Mouse (Mus musculus): ENCODE measurements around the gene Scarf1.

DNA sequence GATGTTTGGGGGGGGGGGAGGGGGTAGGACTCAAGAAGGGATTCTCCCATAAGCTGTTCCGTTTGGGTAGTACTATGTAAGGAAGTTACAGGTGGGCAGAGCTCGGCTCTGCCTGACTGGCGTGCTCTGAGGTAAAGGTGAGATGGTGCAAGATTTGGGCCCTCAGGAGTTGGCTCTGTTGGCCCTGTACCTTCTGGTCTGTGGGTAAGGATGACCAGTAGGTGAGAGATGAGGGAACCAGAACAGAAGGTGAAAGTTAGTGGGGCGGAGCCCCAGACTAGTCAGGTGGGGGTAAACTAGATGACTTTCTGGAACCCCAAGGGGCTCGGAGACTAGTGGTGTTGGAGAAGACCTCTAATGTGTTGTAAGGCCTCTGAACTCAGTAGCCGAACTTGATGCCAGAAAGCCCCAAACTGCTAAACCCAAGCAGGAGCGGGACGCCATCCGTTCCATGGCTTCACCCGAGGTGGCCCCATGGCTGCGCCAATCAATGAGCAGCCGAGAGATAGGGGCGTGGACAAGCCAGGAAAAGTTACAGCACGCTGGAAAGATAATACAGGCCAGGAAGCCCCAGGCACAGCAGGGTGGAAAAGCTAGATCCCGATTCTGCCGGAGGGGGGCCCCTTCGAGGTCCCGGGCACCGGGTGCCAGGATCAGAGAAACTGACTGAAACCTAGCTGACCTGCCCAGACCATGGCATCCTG, 45.7 kb upstream of the Scarf1 start:
- TF ChIP-seq CTCF (IDR thresholded peaks at IDR 0.05; ENCODE audit: borderline replicate concordance, extremely low read depth, insufficient read depth, insufficient read length) (no peak), POLR2A (IDR thresholded peaks at IDR 0.05; ENCODE audit: borderline replicate concordance, extremely low read depth, insufficient read depth, insufficient read length, poor library complexity, severe bottlenecking) (no peak)

All from brain, embryonic 14.5 days (tissue).